Mouse (Mus musculus): ENCODE results near the gene Cbx3.

The Cbx3 gene

DNA sequence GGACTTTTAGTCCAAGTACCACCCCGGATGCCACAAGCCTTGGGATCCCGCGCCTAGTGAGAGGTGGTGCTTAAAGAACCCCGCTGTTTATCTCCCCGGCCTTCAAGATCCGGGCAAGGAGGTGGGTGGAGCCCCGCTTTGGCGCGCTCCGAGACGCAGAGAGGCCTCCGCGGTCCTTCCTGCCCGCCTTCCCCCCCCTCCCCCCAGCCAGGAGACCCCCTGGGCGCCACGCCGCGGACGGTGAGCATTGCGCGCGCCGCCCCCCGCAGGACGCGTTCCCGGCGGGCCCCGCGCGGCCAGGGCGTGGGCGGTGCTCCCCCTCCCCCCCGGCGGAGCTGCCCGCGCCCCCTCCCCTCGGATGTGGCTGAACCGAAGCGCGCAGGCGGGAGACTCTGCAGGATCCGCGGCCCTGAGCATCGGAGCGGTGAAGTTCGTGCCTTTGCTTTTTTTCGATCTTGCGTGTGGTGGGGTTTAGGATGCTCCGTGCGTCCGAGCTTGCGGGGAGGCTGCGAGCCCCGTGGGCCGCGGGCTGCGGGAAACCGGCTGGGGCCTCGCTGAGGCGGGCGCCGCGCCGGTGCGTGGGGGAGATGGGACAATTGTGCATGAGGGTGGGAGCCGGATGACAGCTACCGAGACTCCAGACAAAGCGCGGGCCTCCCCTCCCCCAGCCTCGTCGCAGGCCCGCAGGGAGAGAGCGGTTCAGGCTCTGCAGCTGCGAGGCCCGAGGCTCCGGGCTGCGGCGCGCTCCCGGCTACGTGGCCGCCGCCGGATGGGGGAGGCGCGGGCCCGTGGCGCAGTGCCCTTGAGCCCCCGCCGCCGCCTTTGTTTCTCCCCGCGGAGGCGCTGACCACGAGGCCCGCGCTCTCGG lies at the start of gene Cbx3:
Gene Cbx3, plus strand, starts transcription at position 50 of the 868 bp plus-strand sequence.
- peak; percentile 72 for DNase-seq (ENCODE audit: low spot score)

GRCm38 (mm10) chr6:51423466-51424122 lies 46.6 kb upstream of the Cbx3 start:
- no peak for DNase-seq (ENCODE audit: low spot score)

- no peak for DNase-seq (ENCODE audit: low spot score)
These were observed 45.6 kb upstream of the Cbx3 start for GRCm38 (mm10) chr6:51424537-51424936.

DNA sequence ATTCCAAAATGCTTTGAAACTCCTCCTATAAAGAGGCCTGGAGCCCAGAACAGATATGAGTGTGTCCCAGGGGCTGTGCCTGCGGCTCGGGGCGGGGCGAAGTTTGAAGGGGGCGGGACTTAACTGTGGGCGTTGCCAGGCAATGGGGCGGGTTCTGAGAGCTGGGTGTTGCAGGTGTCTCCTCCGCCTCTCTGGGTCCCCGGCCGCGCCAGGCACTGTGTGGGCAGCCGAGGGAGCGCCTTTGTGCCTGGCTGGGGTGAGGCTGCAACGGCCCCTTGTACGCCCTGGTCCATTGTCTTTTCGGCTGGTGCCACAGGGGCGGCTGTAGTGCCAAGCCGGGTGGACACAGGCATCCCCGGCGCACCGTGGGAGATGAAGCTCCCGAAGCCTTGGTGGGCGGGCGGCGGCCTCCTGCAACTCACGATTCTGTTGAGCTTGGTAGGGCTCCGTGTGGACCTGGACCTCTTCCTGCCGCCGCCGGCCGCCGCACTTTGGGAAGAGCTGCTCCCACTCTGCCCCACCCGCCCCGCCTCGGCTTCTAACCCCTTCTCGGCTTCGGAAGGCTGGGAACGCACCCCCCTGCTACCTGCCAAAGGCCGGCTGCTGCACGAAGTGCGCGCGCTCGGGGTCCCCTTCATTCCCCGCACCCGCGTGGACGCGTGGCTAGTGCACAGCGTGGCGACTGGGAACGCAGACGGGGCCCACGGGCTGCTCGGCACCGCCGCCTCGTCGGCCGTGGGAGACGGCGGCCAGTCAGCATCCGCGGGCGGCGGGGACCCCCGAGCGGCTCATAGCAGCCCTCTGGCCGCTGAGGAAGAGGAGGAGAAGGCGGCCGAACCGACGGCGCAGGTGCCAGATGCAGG lies 37.4 kb upstream of the Cbx3 start, which contains the start of gene Nfe2l3:
Gene Nfe2l3, plus strand, starts transcription at position 136 of the 863 bp plus-strand sequence.
- peak; percentile 55 for DNase-seq (ENCODE audit: low spot score)

DNA sequence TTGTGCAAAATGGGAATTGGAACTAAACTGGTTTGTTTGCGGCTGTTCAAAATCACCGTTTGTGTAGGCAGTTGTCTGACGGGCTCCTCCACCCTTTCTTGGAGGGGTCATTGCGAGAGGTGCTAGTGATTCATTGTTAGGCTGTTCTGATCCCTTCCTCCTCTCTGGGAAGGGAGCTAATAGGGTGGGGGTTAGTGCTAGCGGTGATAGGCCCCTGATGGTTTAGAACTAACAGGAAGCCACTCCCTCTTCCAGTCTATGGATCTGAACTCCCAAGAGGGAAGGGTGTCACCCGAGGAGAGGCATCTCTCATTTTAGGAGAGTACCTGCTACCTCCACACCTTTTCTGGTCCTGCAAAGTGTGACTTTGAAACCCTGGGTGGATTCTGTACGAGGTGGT lies 35.9 kb upstream of the Cbx3 start:
- DNase-seq (ENCODE audit: low spot score), result no peak

GRCm38 (mm10) chr6:51437665-51438064 lies 32.5 kb upstream of the Cbx3 start:
- DNase-seq (ENCODE audit: low spot score), result no peak

GRCm38 (mm10) chr6:51438826-51439330 lies 31.3 kb upstream of the Cbx3 start:
- no peak for DNase-seq (ENCODE audit: low spot score)

DNA sequence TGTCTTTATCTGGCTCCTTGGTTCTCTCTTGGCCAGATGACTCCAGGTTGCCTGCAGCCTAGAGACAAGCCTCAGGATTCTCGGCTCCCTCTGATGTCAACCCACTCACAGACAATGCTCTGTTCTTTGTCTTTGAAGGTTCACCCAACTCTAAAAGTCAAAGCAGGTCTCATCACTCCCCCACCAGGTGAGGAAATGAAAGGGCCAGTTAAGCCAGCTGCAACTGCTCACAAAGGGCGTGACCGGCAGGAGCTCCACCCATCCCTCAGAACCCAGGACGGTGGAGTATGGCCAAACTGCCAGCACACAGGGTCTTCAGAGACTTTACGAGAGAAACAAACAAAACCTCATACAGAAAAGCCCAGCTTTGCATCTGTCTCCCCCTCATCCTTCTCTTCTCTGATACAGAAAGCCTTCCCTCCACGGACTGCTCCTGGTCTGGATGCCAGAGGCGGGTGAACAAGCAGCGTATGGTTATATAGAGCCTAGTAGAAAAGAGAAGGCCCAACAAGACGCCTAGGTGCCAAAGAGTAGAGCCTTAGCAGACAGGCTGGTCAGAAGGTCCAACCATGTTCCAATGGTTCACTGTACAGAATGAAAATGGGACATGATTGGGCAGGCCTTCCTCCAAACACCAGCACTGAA lies 27.8 kb upstream of the Cbx3 start:
- DNase-seq (ENCODE audit: low spot score), result no peak

- DNase-seq (ENCODE audit: low spot score), result no peak
These were observed 17.1 kb upstream of the Cbx3 start for GRCm38 (mm10) chr6:51452927-51453503.

GRCm38 (mm10) chr6:51454949-51455348 lies 15.2 kb upstream of the Cbx3 start:
- DNase-seq (ENCODE audit: low spot score), result no peak

DNA sequence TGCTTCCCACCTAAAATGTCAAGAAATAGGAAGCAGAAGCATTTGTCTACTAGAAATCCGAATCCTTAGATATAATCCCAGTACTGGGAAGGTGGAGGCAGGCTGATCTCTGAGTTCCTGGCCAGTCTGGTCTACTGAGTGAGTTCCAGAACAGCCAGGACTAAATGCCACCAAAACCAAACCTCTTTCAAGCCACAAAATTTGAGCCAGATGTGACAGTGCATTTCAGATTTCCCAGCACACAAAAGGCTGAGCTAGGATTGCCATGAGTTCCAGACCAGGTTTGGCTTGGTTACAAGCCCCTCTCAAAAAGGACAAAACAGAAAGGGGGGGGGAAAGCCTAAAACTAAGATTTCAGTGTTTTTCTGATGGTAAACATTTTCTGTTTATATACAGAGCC lies 14.0 kb upstream of the Cbx3 start:
- no peak for DNase-seq (ENCODE audit: low spot score)

- no peak for DNase-seq (ENCODE audit: low spot score)
These were observed 12.9 kb upstream of the Cbx3 start for GRCm38 (mm10) chr6:51457283-51457682.

DNA sequence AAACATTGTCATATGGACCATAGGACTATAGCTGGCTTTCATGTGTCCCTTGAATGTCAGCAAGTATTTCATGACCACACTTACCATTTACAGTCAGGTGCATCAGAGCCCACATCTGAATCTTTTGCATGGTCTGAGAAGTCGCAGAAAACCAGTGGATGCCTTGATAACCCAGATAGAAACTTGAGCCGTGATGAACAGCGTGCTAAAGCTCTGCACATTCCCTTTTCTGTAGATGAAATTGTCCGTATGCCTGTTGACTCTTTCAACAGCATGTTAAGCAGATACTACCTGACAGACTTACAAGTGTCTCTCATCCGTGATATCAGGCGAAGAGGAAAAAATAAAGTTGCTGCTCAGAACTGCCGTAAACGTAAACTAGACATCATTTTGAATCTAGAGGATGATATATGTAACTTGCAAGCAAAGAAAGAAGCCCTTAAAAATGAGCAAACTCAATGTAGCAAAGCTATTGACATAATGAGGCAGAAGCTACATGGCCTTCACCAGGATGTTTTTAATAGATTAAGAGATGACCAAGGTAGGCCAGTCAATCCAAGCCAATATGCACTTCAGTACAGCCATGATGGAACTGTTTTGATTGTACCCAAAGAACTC lies 12.3 kb upstream of the Cbx3 start:
- no peak for DNase-seq (ENCODE audit: low spot score)

DNA sequence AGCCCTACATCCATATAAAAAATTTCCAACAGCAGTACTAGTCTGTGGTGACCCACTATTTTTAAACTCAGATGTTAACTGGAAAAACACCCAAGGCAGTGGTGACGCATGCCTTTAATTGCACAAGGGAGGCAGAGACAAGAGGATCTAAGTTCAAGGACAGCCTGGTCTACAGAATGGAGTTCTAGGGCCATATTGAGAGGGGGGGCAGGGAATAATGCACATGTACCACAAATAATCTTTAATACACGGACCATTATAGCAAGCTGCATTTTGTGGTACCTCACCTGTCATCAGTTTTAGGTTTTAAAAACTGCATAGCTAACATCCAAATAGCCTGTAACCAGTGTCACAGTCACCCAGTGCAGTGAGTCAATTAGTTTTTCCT lies 11.2 kb upstream of the Cbx3 start:
- DNase-seq (ENCODE audit: low spot score), result no peak

DNA sequence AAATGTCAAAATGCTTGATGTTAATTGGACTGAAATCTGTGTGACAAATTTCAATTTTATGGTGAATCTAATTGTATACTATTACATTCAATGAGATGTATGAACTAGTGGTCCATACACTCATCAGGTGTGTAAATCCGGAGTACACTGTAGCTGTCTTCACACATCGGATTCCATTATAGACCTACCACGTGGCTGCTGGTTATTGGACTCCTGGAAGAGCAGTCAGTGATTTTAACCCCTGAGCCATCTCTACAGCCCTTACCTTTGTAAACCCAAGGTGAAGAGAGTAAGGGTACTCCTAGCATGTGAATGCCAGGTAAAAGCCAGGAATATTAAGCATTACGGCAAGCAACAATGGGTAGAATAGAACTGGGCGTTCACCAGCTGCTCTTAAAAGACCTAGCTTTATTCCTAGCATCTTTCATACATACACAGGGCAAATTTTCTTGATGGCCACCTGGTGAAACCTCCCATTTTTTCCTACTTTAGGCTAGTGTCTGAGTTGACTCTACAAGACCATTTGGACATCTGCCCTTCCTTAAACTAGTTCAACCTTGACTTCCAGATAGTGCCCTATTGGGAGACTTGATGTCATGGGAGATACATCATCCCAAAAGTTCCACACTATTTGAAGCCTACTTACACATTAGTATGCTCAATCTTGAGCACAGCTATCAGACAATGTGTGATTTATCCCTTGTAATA lies 10.7 kb upstream of the Cbx3 start:
- DNase-seq (ENCODE audit: low spot score), result no peak

GRCm38 (mm10) chr6:51460021-51460360 lies 10.2 kb upstream of the Cbx3 start:
- no peak for DNase-seq (ENCODE audit: low spot score)

GRCm38 (mm10) chr6:51460363-51460762 lies 9.8 kb upstream of the Cbx3 start:
- no peak for DNase-seq (ENCODE audit: low spot score)

DNA sequence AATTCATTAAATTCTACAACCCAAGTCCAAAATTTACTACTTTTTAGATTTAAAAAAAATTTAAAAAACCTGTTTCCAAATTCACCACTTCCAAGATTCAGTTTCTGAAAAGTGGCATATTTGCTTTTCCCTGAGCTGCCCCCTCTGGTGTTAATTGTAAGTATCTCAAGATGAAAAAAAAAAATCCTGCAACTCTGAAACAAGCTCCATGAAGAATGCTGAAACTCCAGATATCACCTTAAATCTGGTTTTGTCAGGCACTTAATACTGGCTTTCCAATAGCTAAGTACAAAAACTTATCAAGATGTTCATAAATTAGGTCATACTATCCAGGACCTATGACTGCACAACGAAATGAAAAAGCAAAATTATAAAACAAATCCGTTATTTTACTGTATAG lies 2.5 kb upstream of the Cbx3 start:
- no peak for DNase-seq (ENCODE audit: low spot score)

DNA sequence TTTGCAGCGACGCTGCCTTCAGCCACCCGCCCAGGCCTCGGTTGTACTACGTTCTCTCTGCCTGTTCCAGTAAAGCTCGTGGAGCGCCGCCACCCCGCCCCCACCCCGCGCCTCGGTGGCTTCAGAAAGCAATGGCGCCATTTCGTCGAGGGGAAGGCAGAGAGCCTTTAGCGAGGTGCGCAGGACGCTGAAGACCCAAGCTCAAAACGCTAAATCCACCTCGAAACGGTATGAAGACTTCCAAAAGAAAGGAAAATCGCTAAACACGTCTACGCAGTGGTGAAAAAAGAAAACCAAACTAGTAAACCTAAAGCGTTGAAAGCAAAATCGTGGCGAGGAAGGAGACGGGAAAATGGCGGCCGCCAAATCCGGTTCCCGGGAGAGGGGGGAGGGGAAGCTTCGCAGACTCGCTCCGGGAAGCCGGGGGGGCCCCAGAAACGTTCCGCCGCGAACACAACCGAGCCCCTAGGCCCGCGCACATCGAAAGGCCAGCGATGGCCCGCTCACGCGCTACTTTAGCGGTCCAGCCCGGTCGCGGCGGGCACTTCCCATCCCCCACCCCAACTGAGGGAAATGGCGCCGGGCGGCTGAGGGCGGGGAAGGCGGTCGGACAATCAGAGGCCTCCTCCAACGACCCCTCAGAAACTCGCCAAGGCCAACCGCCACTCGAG lies 1.1 kb upstream of the Cbx3 start:
- DNase-seq (ENCODE audit: low spot score), result peak; percentile 63
